Mouse (Mus musculus): ENCODE data around the gene Ikbke.

GRCm38 (mm10) chr1:131211655-131212054 is 67.8 kb downstream of the Ikbke start:
- no peak for TF ChIP-seq CHD2 (IDR thresholded peaks at IDR 0.05; ENCODE audit: low read depth, low read length)
- TF ChIP-seq ZC3H11A (IDR thresholded peaks at IDR 0.05; ENCODE audit: borderline replicate concordance, low read depth, low read length): no peak
- TF ChIP-seq HCFC1 (IDR thresholded peaks at IDR 0.05; ENCODE audit: borderline replicate concordance, insufficient read depth, low read length): no peak
- no peak for TF ChIP-seq MAFK (IDR thresholded peaks at IDR 0.05; ENCODE audit: insufficient read depth, low read depth, low read length)
